Mouse (Mus musculus): ENCODE results near the gene Papln. TPM values are rescaled to one million over a fixed set of nuclear protein-coding genes. Genes with fewer than 3 reads are reported as not detected.

Gene Papln
- total RNA-seq, 1 experiment = 0.62 TPM

GRCm38 (mm10) chr12:83798313-83798712 lies 34.9 kb downstream of the Papln start:
- Histone ChIP-seq H3K36me3 (ENCODE audit: control insufficient read depth, insufficient read depth, low read length, poor library complexity, severe bottlenecking) (peaks cover 12% of the 10 kb centered on the region; the same call in 1 of the 2 replicates), H3K9ac (ENCODE audit: insufficient read depth, low read depth, low read length, poor library complexity, severe bottlenecking) (no peak overlapping the region), H3K9me3 (ENCODE audit: control insufficient read depth, insufficient read depth, low read depth, low read length) (no peaks in the 10 kb centered on the region), H3K27ac (ENCODE audit: insufficient read depth, low read depth, low read length, poor library complexity, severe bottlenecking) (no peak overlapping the region), H3K4me1 (ENCODE audit: control insufficient read depth in 2 of 2, insufficient read depth in 2 of 2, low read length in 2 of 2, poor library complexity in 1 of 2) (no peaks in the 10 kb centered on the region), H3K4me3 (ENCODE audit: insufficient read depth in 1 of 2, low read depth in 1 of 2, low read length in 2 of 2, poor library complexity in 1 of 2, severe bottlenecking in 1 of 2) (no peak overlapping the region)
- in situ Hi-C loops (cut with MboI; ENCODE audit: low sequenced_read_pairs in 2 of 2, unreplicated experiment in 2 of 2) = no loop called here
- DNase-seq (ENCODE audit: low read depth, low spot score) = no peak
- no peak for TF ChIP-seq ZNF384 (IDR thresholded peaks at IDR 0.05; ENCODE audit: low read depth, low read length)
- TF ChIP-seq CHD2 (IDR thresholded peaks at IDR 0.05; ENCODE audit: low read depth, low read length) = no peak
- TF ChIP-seq MAFK (IDR thresholded peaks at IDR 0.05; ENCODE audit: insufficient read depth, low read depth, low read length) = no peak

- DNase-seq (ENCODE audit: low read depth, low spot score) = no peak
- H3K4me3 ChIP-seq (ENCODE audit: insufficient read depth in 1 of 2, low read depth in 1 of 2, low read length in 2 of 2, poor library complexity in 1 of 2, severe bottlenecking in 1 of 2) = no peak overlapping the region
- in situ Hi-C loops (cut with MboI; ENCODE audit: low sequenced_read_pairs in 2 of 2, unreplicated experiment in 2 of 2) = no loop called here
- H3K36me3 ChIP-seq (ENCODE audit: control insufficient read depth, insufficient read depth, low read length, poor library complexity, severe bottlenecking) = peaks cover 7% of the 10 kb centered on the region; the same call in 1 of the 2 replicates
- H3K9me3 ChIP-seq (ENCODE audit: control insufficient read depth, insufficient read depth, low read depth, low read length) = no peaks in the 10 kb centered on the region
- TF ChIP-seq ZNF384 (IDR thresholded peaks at IDR 0.05; ENCODE audit: low read depth, low read length) = no peak
- TF ChIP-seq CHD2 (IDR thresholded peaks at IDR 0.05; ENCODE audit: low read depth, low read length) = no peak
- no peak for TF ChIP-seq ZC3H11A (IDR thresholded peaks at IDR 0.05; ENCODE audit: borderline replicate concordance, low read depth, low read length)
- TF ChIP-seq MAFK (IDR thresholded peaks at IDR 0.05; ENCODE audit: insufficient read depth, low read depth, low read length) = no peak
- TF ChIP-seq HCFC1 (IDR thresholded peaks at IDR 0.05; ENCODE audit: borderline replicate concordance, insufficient read depth, low read length) = no peak
- H3K27ac ChIP-seq (ENCODE audit: insufficient read depth, low read depth, low read length, poor library complexity, severe bottlenecking) = no peak overlapping the region
- no peaks in the 10 kb centered on the region for H3K4me1 ChIP-seq (ENCODE audit: control insufficient read depth in 2 of 2, insufficient read depth in 2 of 2, low read length in 2 of 2, poor library complexity in 1 of 2)
- no peak overlapping the region for H3K9ac ChIP-seq (ENCODE audit: insufficient read depth, low read depth, low read length, poor library complexity, severe bottlenecking)
Observed at GRCm38 (mm10) chr12:83800943-83801342, 37.5 kb downstream of the Papln start.

- TF ChIP-seq CHD2 (IDR thresholded peaks at IDR 0.05; ENCODE audit: low read depth, low read length) (no peak), HCFC1 (IDR thresholded peaks at IDR 0.05; ENCODE audit: borderline replicate concordance, insufficient read depth, low read length) (no peak), ZNF384 (IDR thresholded peaks at IDR 0.05; ENCODE audit: low read depth, low read length) (no peak), MAFK (IDR thresholded peaks at IDR 0.05; ENCODE audit: insufficient read depth, low read depth, low read length) (no peak), ZC3H11A (IDR thresholded peaks at IDR 0.05; ENCODE audit: borderline replicate concordance, low read depth, low read length) (no peak)
- in situ Hi-C loops (cut with MboI; ENCODE audit: low sequenced_read_pairs in 2 of 2, unreplicated experiment in 2 of 2) = no loop called here
- Histone ChIP-seq H3K4me1 (ENCODE audit: control insufficient read depth in 2 of 2, insufficient read depth in 2 of 2, low read length in 2 of 2, poor library complexity in 1 of 2) (no peaks in the 10 kb centered on the region), H3K27ac (ENCODE audit: insufficient read depth, low read depth, low read length, poor library complexity, severe bottlenecking) (no peak overlapping the region), H3K36me3 (ENCODE audit: control insufficient read depth, insufficient read depth, low read length, poor library complexity, severe bottlenecking) (peaks cover 5% of the 10 kb centered on the region; the same call in 1 of the 2 replicates), H3K9me3 (ENCODE audit: control insufficient read depth, insufficient read depth, low read depth, low read length) (no peaks in the 10 kb centered on the region), H3K9ac (ENCODE audit: insufficient read depth, low read depth, low read length, poor library complexity, severe bottlenecking) (no peak overlapping the region), H3K4me3 (ENCODE audit: insufficient read depth in 1 of 2, low read depth in 1 of 2, low read length in 2 of 2, poor library complexity in 1 of 2, severe bottlenecking in 1 of 2) (no peak overlapping the region)
- no peak for DNase-seq (ENCODE audit: low read depth, low spot score)
Observed at GRCm38 (mm10) chr12:83803641-83804040, 40.2 kb downstream of the Papln start.

- TF ChIP-seq MAFK (IDR thresholded peaks at IDR 0.05; ENCODE audit: insufficient read depth, low read depth, low read length) = peak; percentile 93
- peak; percentile 87 for TF ChIP-seq ZNF384 (IDR thresholded peaks at IDR 0.05; ENCODE audit: low read depth, low read length)
- TF ChIP-seq HCFC1 (IDR thresholded peaks at IDR 0.05; ENCODE audit: borderline replicate concordance, insufficient read depth, low read length) = no peak
- no peak for TF ChIP-seq ZC3H11A (IDR thresholded peaks at IDR 0.05; ENCODE audit: borderline replicate concordance, low read depth, low read length)
- TF ChIP-seq CHD2 (IDR thresholded peaks at IDR 0.05; ENCODE audit: low read depth, low read length) = no peak
- Histone ChIP-seq H3K4me3 (ENCODE audit: insufficient read depth in 1 of 2, low read depth in 1 of 2, low read length in 2 of 2, poor library complexity in 1 of 2, severe bottlenecking in 1 of 2) (no peak overlapping the region), H3K27ac (ENCODE audit: insufficient read depth, low read depth, low read length, poor library complexity, severe bottlenecking) (no peak overlapping the region), H3K4me1 (ENCODE audit: control insufficient read depth in 2 of 2, insufficient read depth in 2 of 2, low read length in 2 of 2, poor library complexity in 1 of 2) (peaks cover 0 to 4% of the 10 kb centered on the region in 2 experiments; a peak in 2 of 4 replicates), H3K36me3 (ENCODE audit: control insufficient read depth, insufficient read depth, low read length, poor library complexity, severe bottlenecking) (no peaks in the 10 kb centered on the region), H3K9ac (ENCODE audit: insufficient read depth, low read depth, low read length, poor library complexity, severe bottlenecking) (no peak overlapping the region), H3K9me3 (ENCODE audit: control insufficient read depth, insufficient read depth, low read depth, low read length) (no peaks in the 10 kb centered on the region)
- no peak for DNase-seq (ENCODE audit: low read depth, low spot score)
- in situ Hi-C loops (cut with MboI; ENCODE audit: low sequenced_read_pairs in 2 of 2, unreplicated experiment in 2 of 2) = no loop called here
Observed at GRCm38 (mm10) chr12:83811901-83812300, 48.5 kb downstream of the Papln start.

- H3K9me3 ChIP-seq (ENCODE audit: control insufficient read depth, insufficient read depth, low read depth, low read length) = no peaks in the 10 kb centered on the region
- H3K9ac ChIP-seq (ENCODE audit: insufficient read depth, low read depth, low read length, poor library complexity, severe bottlenecking) = no peak overlapping the region
- no peaks in the 10 kb centered on the region for H3K36me3 ChIP-seq (ENCODE audit: control insufficient read depth, insufficient read depth, low read length, poor library complexity, severe bottlenecking)
- H3K27ac ChIP-seq (ENCODE audit: insufficient read depth, low read depth, low read length, poor library complexity, severe bottlenecking) = no peak overlapping the region
- H3K4me3 ChIP-seq (ENCODE audit: insufficient read depth in 1 of 2, low read depth in 1 of 2, low read length in 2 of 2, poor library complexity in 1 of 2, severe bottlenecking in 1 of 2) = no peak overlapping the region
- no peak for TF ChIP-seq MAFK (IDR thresholded peaks at IDR 0.05; ENCODE audit: insufficient read depth, low read depth, low read length)
- TF ChIP-seq CHD2 (IDR thresholded peaks at IDR 0.05; ENCODE audit: low read depth, low read length) = no peak
- TF ChIP-seq ZC3H11A (IDR thresholded peaks at IDR 0.05; ENCODE audit: borderline replicate concordance, low read depth, low read length) = no peak
- TF ChIP-seq ZNF384 (IDR thresholded peaks at IDR 0.05; ENCODE audit: low read depth, low read length) = no peak
- DNase-seq (ENCODE audit: low read depth, low spot score) = no peak
- peaks cover 0 to 2% of the 10 kb centered on the region in 2 experiments; a peak in 1 of 4 replicates for H3K4me1 ChIP-seq (ENCODE audit: control insufficient read depth in 2 of 2, insufficient read depth in 2 of 2, low read length in 2 of 2, poor library complexity in 1 of 2)
- in situ Hi-C loops (cut with MboI; ENCODE audit: low sequenced_read_pairs in 2 of 2, unreplicated experiment in 2 of 2) = no loop called here
Observed at GRCm38 (mm10) chr12:83816616-83817015, 53.2 kb downstream of the Papln start.

Data from ES-E14 (cell line).